Mouse (Mus musculus) thymus, postnatal 14 days (tissue): ENCODE results near the gene L3mbtl4.

ENCODE experiments used
- DNase-seq: peaks from one replicate; pipeline ENCODE4 v3.0.0; 2021

Gene L3mbtl4

GRCm38 (mm10) chr17:68666528-68666927, 392.9 kb downstream of the L3mbtl4 start:
- no peak for DNase-seq

DNA sequence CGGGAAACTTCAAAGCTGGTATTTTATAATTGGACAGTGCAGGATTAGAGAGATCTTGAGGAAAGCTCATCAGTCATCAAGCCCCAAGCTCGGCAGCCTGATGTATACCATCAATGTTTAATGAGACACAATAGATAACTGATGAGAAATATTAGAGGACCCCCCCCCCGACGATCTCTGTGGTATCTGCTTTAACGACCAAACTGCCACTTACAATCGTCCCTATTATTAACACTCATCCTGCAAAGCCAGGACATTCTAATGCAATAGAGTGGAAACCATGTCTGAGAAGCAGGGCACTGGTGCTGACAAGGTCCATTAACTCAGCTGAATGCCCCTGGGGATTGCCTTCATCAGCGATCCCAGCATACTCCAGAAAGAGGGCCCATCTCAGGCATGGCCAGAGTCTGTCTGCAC, 398.5 kb downstream of the L3mbtl4 start:
- no peak for DNase-seq

DNA sequence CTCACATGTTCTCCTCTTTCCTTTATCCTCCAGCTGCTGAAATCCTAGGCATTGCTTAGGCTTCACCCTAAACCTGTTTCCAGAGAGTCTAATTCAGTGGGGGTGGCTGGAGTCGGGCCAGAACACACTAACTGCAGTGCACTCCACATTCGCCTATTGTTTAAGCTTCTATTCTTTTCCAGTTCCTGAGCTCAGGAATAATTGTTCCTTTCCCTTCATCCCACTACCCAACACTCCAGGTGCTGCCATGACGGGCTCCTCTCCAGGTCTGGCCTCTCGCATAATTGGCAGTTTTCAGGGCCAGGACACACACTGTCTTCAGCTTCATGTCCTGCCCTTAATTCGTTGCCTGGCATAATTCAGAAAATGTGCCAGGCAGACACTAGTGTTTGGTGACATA, 437.1 kb downstream of the L3mbtl4 start:
- DNase-seq, result no peak

GRCm38 (mm10) chr17:68711350-68711749, 437.8 kb downstream of the L3mbtl4 start:
- no peak for DNase-seq

GRCm38 (mm10) chr17:68748296-68748695, 474.7 kb downstream of the L3mbtl4 start:
- no peak for DNase-seq

- no peak for DNase-seq
Observed at GRCm38 (mm10) chr17:68750513-68750912, 476.9 kb downstream of the L3mbtl4 start.

- no peak for DNase-seq
Observed at GRCm38 (mm10) chr17:68753112-68753511, 479.5 kb downstream of the L3mbtl4 start.

DNA sequence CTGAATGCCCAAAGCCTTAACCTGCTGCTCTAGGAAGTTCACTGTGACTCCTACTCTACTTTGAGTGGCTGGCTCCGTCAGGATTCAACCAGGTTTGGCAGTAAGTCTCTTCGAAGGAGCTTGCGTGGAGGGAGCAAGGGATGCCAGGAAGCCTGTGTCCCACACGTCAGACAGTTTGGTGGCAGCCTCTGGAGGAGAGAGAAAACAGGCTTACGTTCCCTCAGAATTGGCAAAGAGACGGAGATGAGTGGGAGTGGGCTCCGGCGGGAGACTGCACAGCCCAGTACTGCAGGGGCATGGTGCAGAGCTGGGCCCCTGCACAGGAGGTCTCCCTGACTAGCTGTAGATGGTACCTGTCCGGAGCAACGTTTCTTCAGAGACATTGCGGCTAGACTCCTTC, 481.2 kb downstream of the L3mbtl4 start:
- DNase-seq, result no peak

- no peak for DNase-seq
Observed at GRCm38 (mm10) chr17:68758428-68758827, 484.8 kb downstream of the L3mbtl4 start.

GRCm38 (mm10) chr17:68758936-68759335, 485.3 kb downstream of the L3mbtl4 start:
- DNase-seq, result no peak

- DNase-seq, result no peak
Observed at GRCm38 (mm10) chr17:68759978-68760377, 486.4 kb downstream of the L3mbtl4 start.

- DNase-seq, result no peak
Observed at GRCm38 (mm10) chr17:68764329-68764880, 490.8 kb downstream of the L3mbtl4 start.

GRCm38 (mm10) chr17:68769561-68769960, 496.0 kb downstream of the L3mbtl4 start:
- no peak for DNase-seq

GRCm38 (mm10) chr17:68771046-68771750, 497.6 kb downstream of the L3mbtl4 start:
- DNase-seq, result no peak

GRCm38 (mm10) chr17:68793741-68794140, 520.1 kb downstream of the L3mbtl4 start:
- DNase-seq, result no peak

DNA sequence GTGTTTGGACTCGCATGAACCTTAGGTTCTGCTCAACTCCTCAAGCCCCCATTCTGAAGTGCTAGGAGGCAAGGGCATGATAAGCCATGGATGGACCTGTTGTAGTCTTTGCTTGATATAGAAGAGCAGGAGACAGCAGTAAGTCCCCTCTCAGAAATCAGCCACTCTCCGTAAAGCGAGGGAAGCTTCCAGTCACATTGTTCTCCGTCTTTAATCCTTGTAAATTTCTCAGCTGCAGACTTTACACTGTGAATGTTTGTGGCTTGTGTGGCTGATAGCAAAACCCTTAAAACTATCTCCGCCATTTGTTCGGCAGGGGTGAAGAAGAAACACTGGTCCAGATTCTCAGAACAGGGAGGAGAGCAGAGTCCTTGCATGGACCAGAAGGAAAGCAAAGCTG, 552.7 kb downstream of the L3mbtl4 start, which contains the start of gene Tmem200c:
Tmem200c (plus strand) TSS at position 301 of the 400 bp plus-strand sequence.
- DNase-seq, result no peak
